Mouse (Mus musculus): Measurements from ENCODE around the gene Gng10. TPM values are rescaled to one million over a fixed set of nuclear protein-coding genes. Genes with fewer than 3 reads are reported as not detected.

Gene Gng10
- polyA plus RNA-seq, 1 experiment, result 102 TPM

DNA sequence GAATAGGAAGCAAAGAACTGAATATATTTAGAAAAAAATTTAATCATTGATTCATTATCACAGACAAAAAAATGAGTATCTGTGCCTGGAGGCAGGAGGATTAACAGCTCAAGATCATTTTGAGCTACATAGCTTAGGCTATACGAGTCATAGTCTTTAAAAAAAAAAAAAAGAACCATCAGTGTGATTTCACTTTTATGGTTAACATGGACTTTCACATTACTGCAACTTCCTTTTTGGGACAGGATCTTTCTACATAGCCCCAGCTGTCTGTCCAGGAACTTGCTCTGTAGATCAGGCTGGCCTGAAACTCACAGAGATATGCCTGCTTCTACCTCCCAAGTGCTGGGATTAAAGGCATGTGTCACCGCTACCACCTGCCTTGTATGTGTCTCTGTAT is 48.5 kb downstream of the Gng10 start:
- Histone ChIP-seq H3ac (ENCODE audit: control insufficient read depth, insufficient read length, low read depth) (no peak overlapping the region), H3K36me3 (ENCODE audit: control insufficient read depth, insufficient read depth) (no peaks in the 10 kb centered on the region), H3K27me3 (ENCODE audit: control insufficient read depth, insufficient read depth, insufficient read length) (no peaks in the 10 kb centered on the region), H3K79me2 (ENCODE audit: control insufficient read depth, insufficient read depth) (no peaks in the 10 kb centered on the region), H3K4me3 (ENCODE audit: insufficient read depth, poor library complexity, severe bottlenecking) (no peak overlapping the region), H3K79me3 (ENCODE audit: low read depth) (no peaks in the 10 kb centered on the region)
- TF ChIP-seq USF1 (IDR thresholded peaks at IDR 0.05; ENCODE audit: low read depth), result no peak
- TF ChIP-seq MAX (IDR thresholded peaks at IDR 0.05), result no peak
- TF ChIP-seq MYOG (IDR thresholded peaks at IDR 0.05; ENCODE audit: control insufficient read depth, extremely low read depth, insufficient read length), result no peak
- no peak for TF ChIP-seq CTCF (IDR thresholded peaks at IDR 0.05; ENCODE audit: control insufficient read depth, insufficient read depth, insufficient read length)
- no peak for TF ChIP-seq MYOD1 (IDR thresholded peaks at IDR 0.05; ENCODE audit: control insufficient read depth, insufficient read length, low read depth)
- TF ChIP-seq CEBPB (IDR thresholded peaks at IDR 0.05; ENCODE audit: low read depth), result no peak
- no peak for TF ChIP-seq FOSL1 (IDR thresholded peaks at IDR 0.05; ENCODE audit: insufficient read depth, low read length, poor library complexity, severe bottlenecking)

DNA sequence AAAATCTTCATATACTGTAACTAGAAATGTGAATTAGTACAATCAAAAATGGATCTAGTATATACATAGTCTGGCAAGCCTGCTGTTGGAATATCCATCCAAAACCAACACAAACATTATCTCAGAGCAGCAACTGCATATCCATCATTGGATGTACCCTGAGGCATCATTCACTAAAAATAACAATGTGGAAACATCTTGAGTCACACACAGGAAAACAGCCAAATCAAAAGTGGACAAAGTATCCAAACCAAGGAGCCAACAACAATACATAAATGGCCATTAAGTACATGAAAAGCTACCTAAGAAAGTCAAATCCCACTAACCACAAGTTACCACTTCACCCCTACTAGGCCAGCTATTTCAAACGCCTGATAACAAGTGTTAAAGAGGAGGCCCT is 54.5 kb downstream of the Gng10 start:
- no peak for TF ChIP-seq USF1 (IDR thresholded peaks at IDR 0.05; ENCODE audit: low read depth)
- TF ChIP-seq FOSL1 (IDR thresholded peaks at IDR 0.05; ENCODE audit: insufficient read depth, low read length, poor library complexity, severe bottlenecking), result no peak
- TF ChIP-seq MYOD1 (IDR thresholded peaks at IDR 0.05; ENCODE audit: control insufficient read depth, insufficient read length, low read depth), result no peak
- TF ChIP-seq MYOG (IDR thresholded peaks at IDR 0.05; ENCODE audit: control insufficient read depth, extremely low read depth, insufficient read length), result no peak
- TF ChIP-seq CEBPB (IDR thresholded peaks at IDR 0.05; ENCODE audit: low read depth), result no peak
- TF ChIP-seq MAX (IDR thresholded peaks at IDR 0.05), result no peak
- Histone ChIP-seq H3ac (ENCODE audit: control insufficient read depth, insufficient read length, low read depth) (no peak overlapping the region), H3K4me3 (ENCODE audit: insufficient read depth, poor library complexity, severe bottlenecking) (no peak overlapping the region), H3K79me2 (ENCODE audit: control insufficient read depth, insufficient read depth) (no peaks in the 10 kb centered on the region), H3K27me3 (ENCODE audit: control insufficient read depth, insufficient read depth, insufficient read length) (no peaks in the 10 kb centered on the region), H3K36me3 (ENCODE audit: control insufficient read depth, insufficient read depth) (no peaks in the 10 kb centered on the region), H3K79me3 (ENCODE audit: low read depth) (no peaks in the 10 kb centered on the region)

Other genes with a start within 250 kb of the Gng10 start
- 0.04 TPM for gene Olfr267, start 247.4 kb upstream of the Gng10 start, polyA plus RNA-seq (2012; fragmentation: generic; extraction: Trizol)
- gene Ecpas, start 122.3 kb upstream of the Gng10 start, polyA plus RNA-seq (2012; fragmentation: generic; extraction: Trizol), result 16.3 TPM
- 0.01 TPM for gene Zkscan16, start 91.5 kb upstream of the Gng10 start, polyA plus RNA-seq (2012; fragmentation: generic; extraction: Trizol)
- 39.6 TPM for gene Ptgr1, start 48.0 kb upstream of the Gng10 start, polyA plus RNA-seq (2012; fragmentation: generic; extraction: Trizol)
- gene Dnajc25, start 40.0 kb upstream of the Gng10 start, polyA plus RNA-seq (2012; fragmentation: generic; extraction: Trizol), result 7.4 TPM
- gene Gm20503, start 31.9 kb upstream of the Gng10 start, polyA plus RNA-seq (2012; fragmentation: generic; extraction: Trizol), result not detected
- gene AI481877, start 103.9 kb downstream of the Gng10 start, polyA plus RNA-seq (2012; fragmentation: generic; extraction: Trizol), result not detected
- 34.5 TPM for gene Ugcg, start 154.2 kb downstream of the Gng10 start, polyA plus RNA-seq (2012; fragmentation: generic; extraction: Trizol)

Data from C2C12 (cell line).